Mouse (Mus musculus): ENCODE results near the gene Pde10a. TPM values are rescaled to one million over a fixed set of nuclear protein-coding genes. Genes with fewer than 3 reads are reported as not detected.

Gene Pde10a
- polyA plus RNA-seq, 1 experiment from 2014 or later: 7.2 TPM

DNA sequence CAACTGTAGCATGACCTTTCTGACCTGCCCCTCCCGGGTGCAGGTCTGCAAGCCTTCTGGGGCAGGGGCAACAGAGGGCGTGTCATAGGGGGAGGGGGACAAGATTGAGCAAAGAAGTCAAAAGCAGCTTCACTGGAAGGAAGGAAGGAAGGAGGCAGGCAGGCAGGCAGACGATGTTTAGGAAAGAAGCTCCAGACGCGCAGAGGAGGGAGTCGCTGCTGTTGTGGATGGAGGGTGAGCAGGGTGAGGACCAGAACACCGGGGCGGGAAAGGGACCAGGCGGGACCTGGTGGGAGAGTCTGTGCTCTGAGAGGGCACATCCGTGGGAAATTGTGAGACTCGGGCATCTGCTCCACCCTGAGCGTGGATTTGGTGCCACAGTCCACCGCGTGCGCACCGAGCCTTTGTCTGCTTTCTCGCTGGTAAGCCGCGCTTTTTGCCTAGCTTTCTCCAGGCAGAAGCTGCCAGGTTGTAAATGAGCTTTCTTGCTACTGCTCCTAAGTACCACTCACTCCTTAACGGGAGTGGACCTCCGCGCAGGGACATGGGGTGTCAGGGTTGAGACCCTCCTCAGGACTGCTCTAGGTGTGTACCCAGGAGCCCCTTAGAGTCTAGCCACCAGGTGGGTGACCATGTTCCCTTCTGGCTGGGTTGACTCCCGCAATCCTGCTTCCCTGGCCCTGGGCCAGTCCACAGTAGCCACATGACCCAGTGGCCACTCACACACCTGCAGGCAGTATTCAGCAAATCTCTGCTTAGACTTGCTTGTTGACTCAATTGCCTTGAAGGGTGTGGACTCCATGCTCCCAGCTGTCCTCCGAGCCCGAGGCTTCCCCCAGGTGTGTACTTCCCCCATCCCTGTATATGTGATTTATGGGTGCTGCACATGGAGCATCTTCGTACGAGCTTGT, 278.0 kb downstream of the Pde10a start:
- peak overlapping the region; percentile 83 for H3K4me3 ChIP-seq
- WGBS: 9% methylated on average over 27 of the region's 27 CpGs
- H3K36me3 ChIP-seq: no peaks in the 10 kb centered on the region
- peak; percentile 64 for DNase-seq (ENCODE audit: low spot score)
- H3K9me3 ChIP-seq: no peaks in the 10 kb centered on the region
- H3K4me1 ChIP-seq (replicated peaks): peaks cover 61% of the 10 kb centered on the region
- peaks cover 77% of the 10 kb centered on the region for H3K27me3 ChIP-seq (ENCODE audit: insufficient read depth, poor library complexity, severe bottlenecking)
- peak overlapping the region; percentile 91 for H3K27ac ChIP-seq

- H3K9me3 ChIP-seq: no peaks in the 10 kb centered on the region
- H3K27me3 ChIP-seq (ENCODE audit: insufficient read depth, poor library complexity, severe bottlenecking): peaks cover 49% of the 10 kb centered on the region
- 48% methylated on average over 3 of the region's 3 CpGs for WGBS
- DNase-seq (ENCODE audit: low spot score): peak; percentile 45
- peaks cover 48% of the 10 kb centered on the region for H3K4me1 ChIP-seq (replicated peaks)
- no peak overlapping the region for H3K4me3 ChIP-seq
- no peaks in the 10 kb centered on the region for H3K36me3 ChIP-seq
- no peak overlapping the region for H3K27ac ChIP-seq
Measured at GRCm38 (mm10) chr17:8807345-8807744, 282.2 kb downstream of the Pde10a start.

DNA sequence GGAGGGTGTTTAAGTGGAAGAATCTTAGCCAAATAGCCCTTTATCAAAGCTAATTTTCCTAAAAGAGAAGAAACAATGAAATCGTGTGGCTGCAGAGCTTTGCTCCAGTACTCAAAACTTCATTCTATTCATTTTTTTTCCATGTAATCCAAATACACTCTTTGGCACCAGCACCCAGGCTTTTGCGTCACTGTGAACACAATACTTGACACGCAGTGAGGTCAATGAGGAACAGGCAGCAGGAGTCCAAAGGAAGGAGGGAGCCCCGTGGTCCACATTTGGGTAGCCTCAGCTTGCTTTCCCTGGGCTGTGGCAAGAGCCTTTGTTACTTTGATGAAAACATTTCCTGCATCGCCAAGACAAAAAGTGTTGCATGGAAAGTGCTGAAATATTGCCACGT, 284.6 kb downstream of the Pde10a start:
- no peaks in the 10 kb centered on the region for H3K9me3 ChIP-seq
- no peak overlapping the region for H3K4me3 ChIP-seq
- no peak overlapping the region for H3K27ac ChIP-seq
- 69% methylated on average over 6 of the region's 6 CpGs for WGBS
- H3K36me3 ChIP-seq: no peaks in the 10 kb centered on the region
- H3K4me1 ChIP-seq (replicated peaks): peaks cover 34% of the 10 kb centered on the region
- H3K27me3 ChIP-seq (ENCODE audit: insufficient read depth, poor library complexity, severe bottlenecking): peaks cover 26% of the 10 kb centered on the region; the same call in 1 of the 2 replicates
- no peak for DNase-seq (ENCODE audit: low spot score)

- peaks cover 33% of the 10 kb centered on the region for H3K4me1 ChIP-seq (replicated peaks)
- peaks cover 21% of the 10 kb centered on the region; the same call in 1 of the 2 replicates for H3K27me3 ChIP-seq (ENCODE audit: insufficient read depth, poor library complexity, severe bottlenecking)
- no peaks in the 10 kb centered on the region for H3K36me3 ChIP-seq
- 92% methylated on average over 8 of the region's 8 CpGs for WGBS
- H3K4me3 ChIP-seq: no peak overlapping the region
- no peaks in the 10 kb centered on the region for H3K9me3 ChIP-seq
- no peak for DNase-seq (ENCODE audit: low spot score)
- H3K27ac ChIP-seq: no peak overlapping the region
Measured at GRCm38 (mm10) chr17:8810201-8810600, 285.0 kb downstream of the Pde10a start.

DNA sequence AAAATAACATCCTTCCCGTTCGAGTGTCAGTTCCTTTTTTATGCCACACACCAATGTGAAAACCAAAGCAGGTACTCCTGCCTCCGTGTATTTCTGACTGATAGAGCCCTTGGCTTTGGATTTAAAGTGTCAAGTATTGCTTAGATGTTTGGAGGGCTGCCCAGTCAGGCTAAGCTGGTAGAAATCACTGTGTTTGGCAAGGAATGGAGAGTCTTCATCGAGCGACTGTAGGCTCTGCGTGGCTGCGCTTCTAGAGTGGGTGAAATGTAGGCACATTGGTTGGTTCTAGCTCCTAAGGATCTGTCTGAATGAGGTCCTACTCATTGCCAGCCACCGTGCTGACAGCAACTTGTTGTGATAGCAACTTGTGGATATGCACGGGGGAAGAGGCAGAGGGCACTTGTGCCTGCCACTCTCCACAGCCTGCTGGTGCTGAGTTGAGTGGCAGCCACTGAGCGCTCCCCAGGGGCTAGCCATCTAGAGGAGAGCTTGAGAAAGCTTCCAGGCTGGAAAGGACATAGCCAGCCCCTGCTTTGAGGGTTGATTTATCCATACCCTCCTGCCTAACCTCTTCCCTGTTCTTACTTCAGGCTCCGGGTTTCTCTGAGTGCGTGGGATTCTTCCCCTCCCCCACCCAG, 287.2 kb downstream of the Pde10a start:
- no peaks in the 10 kb centered on the region for H3K9me3 ChIP-seq
- 0 out of 2 replicates have a peak, but pooled peaks cover 4% of the 10 kb centered on the region for H3K27me3 ChIP-seq (ENCODE audit: insufficient read depth, poor library complexity, severe bottlenecking)
- peaks cover 30% of the 10 kb centered on the region for H3K4me1 ChIP-seq (replicated peaks)
- 55% methylated on average over 12 of the region's 12 CpGs for WGBS
- no peak overlapping the region for H3K4me3 ChIP-seq
- peak overlapping the region; percentile 23; the same call in 1 of the 2 replicates for H3K27ac ChIP-seq
- peak; percentile 12 for DNase-seq (ENCODE audit: low spot score)
- H3K36me3 ChIP-seq: no peaks in the 10 kb centered on the region

DNA sequence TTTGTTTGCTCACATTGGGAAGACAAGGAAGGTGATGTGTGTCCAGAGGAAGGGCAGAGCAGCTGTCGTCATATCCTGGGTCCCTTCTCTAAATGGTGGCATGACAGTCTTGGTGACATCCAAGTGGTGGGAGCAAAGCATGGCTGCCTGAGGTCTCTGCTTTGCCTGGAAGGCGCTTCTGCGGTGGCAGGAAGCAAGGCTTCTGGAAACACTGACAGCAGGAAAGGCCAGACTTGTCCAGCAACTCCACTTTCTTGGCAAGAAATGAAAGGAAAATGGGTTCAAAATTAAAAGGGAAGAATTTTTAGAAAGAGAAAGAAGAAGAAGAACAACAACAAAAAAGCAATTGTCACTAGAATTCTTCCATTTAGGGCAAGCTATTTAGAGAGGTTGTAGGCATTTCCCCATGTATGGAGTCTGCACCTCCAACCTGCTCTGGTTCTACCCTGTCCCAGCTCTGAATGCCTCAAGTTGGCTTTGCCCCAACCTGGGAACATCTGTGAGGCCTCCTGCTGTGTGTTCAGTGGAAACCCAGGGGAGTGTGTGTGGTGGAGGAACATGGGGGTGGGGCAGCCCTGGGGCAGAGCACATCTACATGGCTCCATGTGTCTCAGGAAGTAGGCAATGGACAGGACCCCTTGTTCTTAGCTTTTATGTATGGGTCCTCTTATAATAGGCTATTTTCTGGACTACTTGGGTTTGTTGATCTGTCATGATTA, 288.8 kb downstream of the Pde10a start:
- WGBS: 84% methylated on average over 3 of the region's 3 CpGs
- H3K4me3 ChIP-seq: no peak overlapping the region
- no peaks in the 10 kb centered on the region for H3K9me3 ChIP-seq
- no peaks in the 10 kb centered on the region for H3K36me3 ChIP-seq
- DNase-seq (ENCODE audit: low spot score): no peak
- peaks cover 16% of the 10 kb centered on the region for H3K4me1 ChIP-seq (replicated peaks)
- no peak overlapping the region for H3K27ac ChIP-seq
- H3K27me3 ChIP-seq (ENCODE audit: insufficient read depth, poor library complexity, severe bottlenecking): 0 out of 2 replicates have a peak, but pooled peaks cover 4% of the 10 kb centered on the region

GRCm38 (mm10) chr17:8815376-8815775, 290.2 kb downstream of the Pde10a start:
- Histone ChIP-seq H3K4me3 (no peak overlapping the region), H3K27ac (no peak overlapping the region), H3K9me3 (no peaks in the 10 kb centered on the region), H3K36me3 (no peaks in the 10 kb centered on the region), H3K27me3 (ENCODE audit: insufficient read depth, poor library complexity, severe bottlenecking) (0 out of 2 replicates have a peak, but pooled peaks cover 4% of the 10 kb centered on the region), H3K4me1 (replicated peaks) (peaks cover 9% of the 10 kb centered on the region)
- DNase-seq (ENCODE audit: low spot score): no peak
- WGBS: 88% methylated on average over 3 of the region's 3 CpGs

GRCm38 (mm10) chr17:8815864-8816263, 290.7 kb downstream of the Pde10a start:
- H3K4me1 ChIP-seq (replicated peaks): peaks cover 9% of the 10 kb centered on the region
- no peaks in the 10 kb centered on the region for H3K36me3 ChIP-seq
- no peak for DNase-seq (ENCODE audit: low spot score)
- H3K4me3 ChIP-seq: no peak overlapping the region
- H3K27me3 ChIP-seq (ENCODE audit: insufficient read depth, poor library complexity, severe bottlenecking): 0 out of 2 replicates have a peak, but pooled peaks cover 4% of the 10 kb centered on the region
- H3K9me3 ChIP-seq: no peaks in the 10 kb centered on the region
- H3K27ac ChIP-seq: no peak overlapping the region
- WGBS: 81% methylated on average over 5 of the region's 5 CpGs

- WGBS: 91% methylated on average over 13 of the region's 13 CpGs
- Histone ChIP-seq H3K4me1 (replicated peaks) (no peaks in the 10 kb centered on the region), H3K36me3 (no peaks in the 10 kb centered on the region), H3K27me3 (ENCODE audit: insufficient read depth, poor library complexity, severe bottlenecking) (no peaks in the 10 kb centered on the region), H3K4me3 (no peak overlapping the region), H3K27ac (no peak overlapping the region), H3K9me3 (no peaks in the 10 kb centered on the region)
- no peak for DNase-seq (ENCODE audit: low spot score)
Measured at GRCm38 (mm10) chr17:8818675-8819074, 293.5 kb downstream of the Pde10a start.

DNA sequence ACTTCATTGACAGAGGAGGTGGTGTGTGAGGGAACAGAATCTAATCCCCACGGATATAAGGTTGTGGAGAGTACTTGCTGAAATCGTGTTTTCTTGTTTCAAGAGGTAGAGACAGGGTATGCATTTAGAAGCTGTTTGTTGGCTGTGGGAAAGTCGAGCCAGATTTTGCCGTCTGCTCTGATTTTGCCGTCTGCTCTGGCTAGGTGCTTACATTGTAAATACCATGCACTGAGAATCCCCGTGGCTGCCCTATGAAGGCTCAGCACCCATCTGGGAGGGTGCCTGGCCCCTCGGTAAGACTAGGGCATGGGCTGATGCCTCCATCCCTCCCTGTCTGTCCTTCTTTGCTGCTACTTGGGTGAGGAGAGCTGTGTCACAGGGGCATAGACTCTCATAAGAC, 298.4 kb downstream of the Pde10a start:
- Histone ChIP-seq H3K27me3 (ENCODE audit: insufficient read depth, poor library complexity, severe bottlenecking) (no peaks in the 10 kb centered on the region), H3K4me1 (replicated peaks) (0 out of 2 replicates have a peak, but pooled peaks cover 9% of the 10 kb centered on the region), H3K36me3 (no peaks in the 10 kb centered on the region), H3K4me3 (no peak overlapping the region), H3K9me3 (no peaks in the 10 kb centered on the region), H3K27ac (no peak overlapping the region)
- DNase-seq (ENCODE audit: low spot score): no peak
- WGBS: 79% methylated on average over 7 of the region's 7 CpGs

DNA sequence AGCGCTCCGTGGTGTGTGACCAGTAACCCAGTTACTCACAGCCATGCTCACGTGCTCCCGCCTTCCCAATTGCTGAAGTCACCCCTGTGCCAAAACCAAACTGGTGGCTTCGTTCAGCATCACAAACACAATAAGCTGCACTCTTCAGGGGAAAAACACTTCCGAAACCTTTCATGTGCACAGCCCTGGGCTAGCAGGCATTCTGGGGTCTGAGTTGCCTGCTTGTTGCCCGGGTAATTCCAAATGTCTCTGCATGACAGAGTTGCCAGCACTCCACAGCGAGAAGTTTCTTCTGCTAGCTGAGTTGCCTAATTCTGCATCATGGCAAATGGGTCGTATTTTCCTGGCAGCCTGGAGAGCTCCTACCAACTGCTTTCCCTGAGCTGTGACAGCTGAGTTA, 302.0 kb downstream of the Pde10a start:
- WGBS: 79% methylated on average over 9 of the region's 9 CpGs
- Histone ChIP-seq H3K9me3 (no peaks in the 10 kb centered on the region), H3K4me3 (no peak overlapping the region), H3K27ac (no peak overlapping the region), H3K4me1 (replicated peaks) (0 out of 2 replicates have a peak, but pooled peaks cover 9% of the 10 kb centered on the region), H3K27me3 (ENCODE audit: insufficient read depth, poor library complexity, severe bottlenecking) (no peaks in the 10 kb centered on the region), H3K36me3 (no peaks in the 10 kb centered on the region)
- no peak for DNase-seq (ENCODE audit: low spot score)

DNA sequence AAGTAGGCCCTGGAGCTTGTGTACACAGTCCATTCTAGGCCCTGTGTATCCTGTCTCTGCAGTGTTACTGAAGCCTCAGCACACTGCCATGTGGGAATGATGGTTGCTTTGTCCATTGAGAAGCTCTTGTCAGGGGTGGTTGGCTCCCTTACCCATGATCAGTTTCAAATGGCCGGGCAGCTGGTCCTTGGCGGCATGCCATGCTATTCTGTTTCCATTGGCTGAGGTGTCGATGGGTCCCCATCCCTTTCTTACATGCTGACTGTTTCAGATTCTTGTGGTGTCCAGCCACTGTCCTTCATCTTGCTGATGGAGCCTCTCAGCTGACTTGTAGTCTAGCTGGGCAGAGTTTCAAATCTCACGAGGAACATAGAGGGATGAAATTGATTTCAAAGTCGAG, 305.8 kb downstream of the Pde10a start:
- H3K36me3 ChIP-seq: no peaks in the 10 kb centered on the region
- no peaks in the 10 kb centered on the region for H3K9me3 ChIP-seq
- DNase-seq (ENCODE audit: low spot score): no peak
- H3K4me1 ChIP-seq (replicated peaks): 0 out of 2 replicates have a peak, but pooled peaks cover 9% of the 10 kb centered on the region
- 90% methylated on average over 5 of the region's 5 CpGs for WGBS
- no peaks in the 10 kb centered on the region for H3K27me3 ChIP-seq (ENCODE audit: insufficient read depth, poor library complexity, severe bottlenecking)
- H3K27ac ChIP-seq: no peak overlapping the region
- H3K4me3 ChIP-seq: no peak overlapping the region
